ENCODE assay signal across 32 mouse cellular contexts in genomic region chr13:68568110-68568509, GRCm38 (mm10). TPM values are rescaled to one million over a fixed set of nuclear protein-coding genes. Genes with fewer than 3 reads are reported as not detected.
"Had no signal": no experiment of that assay in that cellular context is flagged by ENCODE, and none has a peak within 500 bp of the region (broad histone marks: within the 10 kb centered on the region; RNA-seq: fewer than 3 reads in every experiment).

No protein-coding gene starts in this region.

- H3K4me3 ChIP-seq: gastrocnemius, adult 2 months; heart, adult 2 months; hindbrain, embryonic 10.5 days; hindbrain, embryonic 12.5 days; intestine, embryonic 15.5 days; kidney, embryonic 15.5 days; limb, embryonic 13.5 days; limb, embryonic 15.5 days; liver, embryonic 12.5 days had no signal

- H3K27me3 ChIP-seq: hindbrain, embryonic 12.5 days; intestine, embryonic 15.5 days; kidney, embryonic 15.5 days; limb, embryonic 13.5 days; limb, embryonic 15.5 days; liver, embryonic 12.5 days had no signal

- DNase-seq: gastrocnemius, adult 2 months; gastrocnemius, postnatal 10 days; gastrocnemius, postnatal 25 days; heart, adult 2 months; heart, postnatal 10 days; heart, postnatal 4 days; kidney, adult 18-20 months; kidney, adult 9 months; kidney, postnatal 14 days; kidney, postnatal 36 days; layer of hippocampus, adult 9-11 months; layer of hippocampus, postnatal 36 days; left cerebral cortex, postnatal 4 days had no signal

- H3K4me2 ChIP-seq: heart, embryonic 11.5 days; hindbrain, embryonic 12.5 days; hindbrain, embryonic 14.5 days; intestine, embryonic 15.5 days; kidney, embryonic 15.5 days; limb, embryonic 13.5 days; limb, embryonic 15.5 days; liver, embryonic 12.5 days had no signal

- H3K9me3 ChIP-seq: hindbrain, embryonic 10.5 days; hindbrain, embryonic 12.5 days; intestine, embryonic 15.5 days; kidney, embryonic 15.5 days; limb, embryonic 13.5 days; limb, embryonic 15.5 days; liver, embryonic 12.5 days had no signal

- ATAC-seq: hindbrain, embryonic 16.5 days; inflammation-experienced regulatory T-cells, adult 6 months; intestine, embryonic 15.5 days; intestine, postnatal 0 days; liver, embryonic 12.5 days had no signal

- H3K4me1 ChIP-seq: hindbrain, embryonic 10.5 days; hindbrain, embryonic 12.5 days; liver, embryonic 12.5 days had no signal

- H3K9ac ChIP-seq: hindbrain, embryonic 12.5 days; hindbrain, embryonic 14.5 days; intestine, embryonic 15.5 days; kidney, embryonic 15.5 days; limb, embryonic 13.5 days; limb, embryonic 15.5 days; liver, embryonic 12.5 days; liver, embryonic 14.5 days had no signal

- H3K27ac ChIP-seq: gastrocnemius, adult 2 months; heart, adult 2 months; hindbrain, embryonic 10.5 days; hindbrain, embryonic 12.5 days; hindbrain, embryonic 14.5 days; intestine, embryonic 15.5 days; kidney, embryonic 15.5 days; kidney, postnatal 0 days; limb, embryonic 13.5 days; limb, embryonic 15.5 days; liver, embryonic 12.5 days; liver, embryonic 14.5 days had no signal

RNA-seq across cellular contexts. Expression of gene 1700001L19Rik, which starts 29.1 kb away (rescaled TPM):
- total RNA-seq: gastrocnemius, adult 2 months; gastrocnemius, postnatal 25 days; gastrocnemius, postnatal 4 days; granulocyte monocyte progenitor cell, adult 5-6 weeks; heart, adult 2 months; heart, postnatal 10 days; heart, postnatal 25 days; heart, postnatal 4 days; liver, adult 2 months had no signal
- polyA plus RNA-seq: inflammation-experienced regulatory T-cells, adult 6 months; liver, adult 2 months; liver, embryonic 12.5 days; liver, embryonic 14.5 days; liver, embryonic 16.5 days had no signal
